ENCODE assay signal across 8 mouse cellular contexts in the genomic region with DNA sequence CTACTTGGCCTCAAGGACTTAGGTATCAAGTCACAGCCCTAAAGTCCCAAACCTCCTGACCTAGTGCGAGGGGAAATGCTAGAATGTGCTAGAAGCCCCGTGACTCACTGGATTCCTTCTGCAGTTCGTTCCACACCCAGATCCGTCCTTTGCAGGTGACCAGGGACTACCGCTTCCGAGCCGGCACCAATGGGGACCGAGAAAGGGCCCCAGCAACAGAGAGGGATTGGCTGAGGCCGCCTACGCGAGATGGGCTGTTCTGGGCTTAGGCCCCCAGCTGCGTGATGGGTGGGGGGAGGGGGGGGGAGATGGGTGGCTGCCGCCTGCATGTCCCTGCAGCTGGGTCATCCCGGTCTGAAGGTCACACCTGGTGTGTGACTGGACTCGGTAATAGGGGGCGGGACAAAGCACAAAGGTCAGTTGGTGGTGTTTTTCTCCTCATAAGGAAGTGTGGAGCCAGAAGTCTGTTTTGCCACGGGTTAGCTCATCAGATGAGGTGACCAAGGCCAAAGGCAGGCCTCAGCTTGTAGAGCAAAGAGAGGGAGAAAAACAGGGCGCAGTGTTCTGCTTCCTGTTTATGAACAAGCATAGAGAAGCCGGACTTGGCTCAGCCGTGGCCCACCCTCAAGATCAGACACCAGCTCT. TPM values are rescaled to one million over a fixed set of nuclear protein-coding genes. Genes with fewer than 3 reads are reported as not detected.
DNase-seq lines count a peak whose midpoint lies in the region; ATAC-seq and TF ChIP-seq lines count a peak whose summit lies in the region.

No protein-coding gene starts in this region.

- peak; percentile 96 for DNase-seq in ES-E14 (ENCODE audit: low read depth, low spot score)
- peak; percentile 95 to 96 for DNase-seq in cerebellum, adult 18-20 months
- DNase-seq in heart, postnatal 36 days, result peak; percentile 96 to 99
- peak; percentile 93 to 96 for DNase-seq in layer of hippocampus, adult 2 months (ENCODE audit: low spot score in 2 of 2)
- DNase-seq in lung, embryonic 14.5 days, result peak; percentile 97
- DNase-seq in thymus, adult 2 months, result peak; percentile 98

- H3K4me1 ChIP-seq in ES-E14 (ENCODE audit: control insufficient read depth in 2 of 2, insufficient read depth in 2 of 2, low read length in 2 of 2, poor library complexity in 1 of 2), result peaks cover 3 to 7% of the 10 kb centered on the region in 2 experiments; a peak in 2 of 4 replicates
- H3K4me1 ChIP-seq in forebrain, embryonic 16.5 days (replicated peaks; ENCODE audit: control insufficient read depth, insufficient read depth, low read length), result peaks cover 35% of the 10 kb centered on the region
- peaks cover 16% of the 10 kb centered on the region for H3K4me1 ChIP-seq in lung, embryonic 14.5 days (ENCODE audit: insufficient read depth)
- H3K4me1 ChIP-seq in olfactory bulb, adult 2 months (ENCODE audit: control insufficient read depth, insufficient read depth, low read length), result peaks cover 28% of the 10 kb centered on the region
- H3K4me1 ChIP-seq in thymus, adult 2 months (replicated peaks; ENCODE audit: control insufficient read depth, insufficient read depth, low read length), result peaks cover 25% of the 10 kb centered on the region

- no peaks in the 10 kb centered on the region for H3K9me3 ChIP-seq in ES-E14 (ENCODE audit: control insufficient read depth, insufficient read depth, low read depth, low read length)
- H3K9me3 ChIP-seq in forebrain, embryonic 16.5 days (ENCODE audit: control insufficient read depth, low read length), result no peaks in the 10 kb centered on the region
- H3K9me3 ChIP-seq in lung, embryonic 14.5 days (ENCODE audit: low read depth, low read length), result no peaks in the 10 kb centered on the region

- H3K4me2 ChIP-seq in forebrain, embryonic 16.5 days (ENCODE audit: low read length), result peak overlapping the region; percentile 67
- peak overlapping the region; percentile 78 for H3K4me2 ChIP-seq in lung, embryonic 14.5 days

- in situ Hi-C loops in ES-E14 (cut with MboI; ENCODE audit: low sequenced_read_pairs in 2 of 2, unreplicated experiment in 2 of 2), result no loop called here

- no peak for TF ChIP-seq CTCF in layer of hippocampus, adult 2 months (conservative IDR thresholded peaks at IDR 0.05)
- no peak for TF ChIP-seq CTCF in lung, embryonic 14.5 days (IDR thresholded peaks at IDR 0.05; ENCODE audit: low read depth)
- no peak for TF ChIP-seq CTCF in olfactory bulb, adult 2 months (IDR thresholded peaks at IDR 0.05; ENCODE audit: insufficient read depth, low read depth, low read length)
- no peak for TF ChIP-seq CTCF in thymus, adult 2 months (IDR thresholded peaks at IDR 0.05; ENCODE audit: borderline replicate concordance, control insufficient read depth, extremely low read depth, insufficient read depth, low read length, poor library complexity)

- H3K9ac ChIP-seq in ES-E14 (ENCODE audit: insufficient read depth, low read depth, low read length, poor library complexity, severe bottlenecking), result peak overlapping the region; percentile 75
- H3K9ac ChIP-seq in forebrain, embryonic 16.5 days (replicated peaks; ENCODE audit: low read depth, low read length), result peak overlapping the region; percentile 59
- peak overlapping the region; percentile 60 for H3K9ac ChIP-seq in lung, embryonic 14.5 days

- no peaks in the 10 kb centered on the region for H3K27me3 ChIP-seq in forebrain, embryonic 16.5 days (replicated peaks; ENCODE audit: control insufficient read depth, insufficient read depth, low read length)
- H3K27me3 ChIP-seq in lung, embryonic 14.5 days (ENCODE audit: insufficient read depth, low read length), result no peaks in the 10 kb centered on the region
- H3K27me3 ChIP-seq in thymus, adult 2 months (ENCODE audit: control insufficient read depth, insufficient read depth, low read length), result no peaks in the 10 kb centered on the region

- peak overlapping the region; percentile 98 for H3K27ac ChIP-seq in ES-E14 (ENCODE audit: insufficient read depth, low read depth, low read length, poor library complexity, severe bottlenecking)
- H3K27ac ChIP-seq in forebrain, embryonic 16.5 days (ENCODE audit: low read length), result peak overlapping the region; percentile 99
- peak overlapping the region; percentile 100 for H3K27ac ChIP-seq in layer of hippocampus, adult 2 months
- peak overlapping the region; percentile 100 for H3K27ac ChIP-seq in lung, embryonic 14.5 days (ENCODE audit: low read depth)
- peak overlapping the region; percentile 100 for H3K27ac ChIP-seq in olfactory bulb, adult 2 months (ENCODE audit: insufficient read depth, low read depth, low read length)
- H3K27ac ChIP-seq in thymus, adult 2 months (ENCODE audit: control insufficient read depth, insufficient read depth, low read length), result peak overlapping the region; percentile 95

- intact Hi-C loops in heart, postnatal 36 days (cut with DNase I), result no loop called here

- 0% methylated on average over 20 of the region's 20 CpGs for WGBS in forebrain, embryonic 16.5 days
- under 1% methylated on average over 20 of the region's 20 CpGs for WGBS in lung, embryonic 14.5 days
- under 1% methylated on average over 20 of the region's 20 CpGs for WGBS in olfactory bulb, adult 2 months
- under 1% methylated on average over 20 of the region's 20 CpGs for WGBS in thymus, adult 2 months

- H3K4me3 ChIP-seq in ES-E14 (ENCODE audit: insufficient read depth in 1 of 2, low read depth in 1 of 2, low read length in 2 of 2, poor library complexity in 1 of 2, severe bottlenecking in 1 of 2), result peak overlapping the region; percentile 31 to 44; a peak in 3 of 4 replicates
- H3K4me3 ChIP-seq in forebrain, embryonic 16.5 days (replicated peaks; ENCODE audit: low read length), result peak overlapping the region; percentile 41
- H3K4me3 ChIP-seq in layer of hippocampus, adult 2 months, result peak overlapping the region; percentile 51
- peak overlapping the region; percentile 38 for H3K4me3 ChIP-seq in lung, embryonic 14.5 days (ENCODE audit: low read depth, low read length)
- H3K4me3 ChIP-seq in olfactory bulb, adult 2 months (ENCODE audit: insufficient read depth, low read depth, low read length), result peak overlapping the region; percentile 38
- peak overlapping the region; percentile 65 for H3K4me3 ChIP-seq in thymus, adult 2 months (ENCODE audit: control insufficient read depth, insufficient read depth, low read length)

- no peak for TF ChIP-seq POLR2A in olfactory bulb, adult 2 months (IDR thresholded peaks at IDR 0.05; ENCODE audit: insufficient read depth, low read depth, low read length)
- TF ChIP-seq POLR2A in thymus, adult 2 months (IDR thresholded peaks at IDR 0.05; ENCODE audit: control insufficient read depth, extremely low read depth, insufficient read depth, low read length, poor library complexity), result peak; percentile 42; the same call in 1 of the 2 replicates

- peaks cover 10% of the 10 kb centered on the region for H3K36me3 ChIP-seq in ES-E14 (ENCODE audit: control insufficient read depth, insufficient read depth, low read length, poor library complexity, severe bottlenecking)
- no peaks in the 10 kb centered on the region for H3K36me3 ChIP-seq in forebrain, embryonic 16.5 days (ENCODE audit: control insufficient read depth, insufficient read depth)
- peaks cover 6% of the 10 kb centered on the region; the same call in 1 of the 2 replicates for H3K36me3 ChIP-seq in lung, embryonic 14.5 days (ENCODE audit: insufficient read depth)
- H3K36me3 ChIP-seq in thymus, adult 2 months (ENCODE audit: control insufficient read depth, insufficient read depth, low read length), result no peaks in the 10 kb centered on the region

- ATAC-seq in forebrain, embryonic 16.5 days, result peak; percentile 91
- ATAC-seq in lung, embryonic 14.5 days (ENCODE audit: insufficient read depth), result peak; percentile 93

RNA-seq across cellular contexts. Expression of a gene that starts 3.1 kb away (rescaled TPM):
- 1,120 and 1,195 TPM in 2 replicates for total RNA-seq in ES-E14 (2012; rRNA removed)
- 1,295 and 1,372 TPM in 2 replicates for polyA plus RNA-seq in forebrain, embryonic 16.5 days (2015; fragmentation: Nextera tagmentation; extraction: Ambion mirVana)
- total RNA-seq in heart, postnatal 36 days (2021), result 1,000 to 10,000 TPM in 1 of 2 experiments, 100 to 1,000 TPM in 1; 856 to 1,567 TPM
- total RNA-seq in layer of hippocampus, adult 2 months (2021), result 100 to 1,000 TPM; 713 to 818 TPM
- polyA plus RNA-seq in lung, embryonic 14.5 days (2014; fragmentation: Nextera tagmentation; extraction: Ambion mirVana), result 1,057 and 1,103 TPM in 2 replicates
- polyA plus RNA-seq in olfactory bulb, adult 2 months (2012; ENCODE audit: insufficient read depth, insufficient read length, low replicate concordance, missing spikeins), result 238 and 763 TPM in 2 replicates
- polyA plus RNA-seq in thymus, adult 2 months (2012; rRNA removed), result 585 and 598 TPM in 2 replicates

RNA-seq across cellular contexts. Expression of a gene that starts 4.0 kb away (rescaled TPM):
- 0.98 and 1.6 TPM in 2 replicates for total RNA-seq in ES-E14 (2012; rRNA removed)
- 0.39 and 0.46 TPM in 2 replicates for polyA plus RNA-seq in forebrain, embryonic 16.5 days (2015; fragmentation: Nextera tagmentation; extraction: Ambion mirVana)
- not detected for total RNA-seq in heart, postnatal 36 days (2021)
- total RNA-seq in layer of hippocampus, adult 2 months (2021), result not detected
- 0.45 and 0.46 TPM in 2 replicates for polyA plus RNA-seq in lung, embryonic 14.5 days (2014; fragmentation: Nextera tagmentation; extraction: Ambion mirVana)
- polyA plus RNA-seq in olfactory bulb, adult 2 months (2012; ENCODE audit: insufficient read depth, insufficient read length, low replicate concordance, missing spikeins), result not detected in 2 replicates
- 0.18 TPM in 1 of 2 replicates, not detected in the other for polyA plus RNA-seq in thymus, adult 2 months (2012; rRNA removed)

RNA-seq across cellular contexts. Expression of a gene that starts 40.8 kb away (rescaled TPM):
- 24.7 and 26.3 TPM in 2 replicates for total RNA-seq in ES-E14 (2012; rRNA removed)
- 10.5 and 13.5 TPM in 2 replicates for polyA plus RNA-seq in forebrain, embryonic 16.5 days (2015; fragmentation: Nextera tagmentation; extraction: Ambion mirVana)
- total RNA-seq in heart, postnatal 36 days (2021), result 10 to 100 TPM; 11.4 to 11.7 TPM
- 10 to 100 TPM; 15.2 to 15.6 TPM for total RNA-seq in layer of hippocampus, adult 2 months (2021)
- 11.9 and 13.3 TPM in 2 replicates for polyA plus RNA-seq in lung, embryonic 14.5 days (2014; fragmentation: Nextera tagmentation; extraction: Ambion mirVana)
- polyA plus RNA-seq in olfactory bulb, adult 2 months (2012; ENCODE audit: insufficient read depth, insufficient read length, low replicate concordance, missing spikeins), result not detected in 2 replicates
- polyA plus RNA-seq in thymus, adult 2 months (2012; rRNA removed), result 31.7 and 32.4 TPM in 2 replicates

RNA-seq across cellular contexts. Expression of a gene that starts 48.3 kb away (rescaled TPM):
- total RNA-seq in ES-E14 (2012; rRNA removed), result 52.7 and 80.5 TPM in 2 replicates
- polyA plus RNA-seq in forebrain, embryonic 16.5 days (2015; fragmentation: Nextera tagmentation; extraction: Ambion mirVana), result 37.8 and 38.3 TPM in 2 replicates
- 10 to 100 TPM; 45.4 to 54.6 TPM for total RNA-seq in heart, postnatal 36 days (2021)
- total RNA-seq in layer of hippocampus, adult 2 months (2021), result 100 to 1,000 TPM in 1 of 2 experiments, 10 to 100 TPM in 1; 93.2 to 107 TPM
- 37.6 and 37.9 TPM in 2 replicates for polyA plus RNA-seq in lung, embryonic 14.5 days (2014; fragmentation: Nextera tagmentation; extraction: Ambion mirVana)
- 46.8 TPM in 1 of 2 replicates, not detected in the other for polyA plus RNA-seq in olfactory bulb, adult 2 months (2012; ENCODE audit: insufficient read depth, insufficient read length, low replicate concordance, missing spikeins)
- polyA plus RNA-seq in thymus, adult 2 months (2012; rRNA removed), result 22.7 and 26.4 TPM in 2 replicates

RNA-seq across cellular contexts. Expression of a gene that starts 52.2 kb away (rescaled TPM):
- 28.8 and 36.8 TPM in 2 replicates for total RNA-seq in ES-E14 (2012; rRNA removed)
- 33.4 and 38.3 TPM in 2 replicates for polyA plus RNA-seq in forebrain, embryonic 16.5 days (2015; fragmentation: Nextera tagmentation; extraction: Ambion mirVana)
- 10 to 100 TPM; 35.4 to 44.4 TPM for total RNA-seq in heart, postnatal 36 days (2021)
- 10 to 100 TPM; 34.5 to 35.1 TPM for total RNA-seq in layer of hippocampus, adult 2 months (2021)
- polyA plus RNA-seq in lung, embryonic 14.5 days (2014; fragmentation: Nextera tagmentation; extraction: Ambion mirVana), result 51.4 and 58.0 TPM in 2 replicates
- not detected in 2 replicates for polyA plus RNA-seq in olfactory bulb, adult 2 months (2012; ENCODE audit: insufficient read depth, insufficient read length, low replicate concordance, missing spikeins)
- polyA plus RNA-seq in thymus, adult 2 months (2012; rRNA removed), result 75.3 and 80.7 TPM in 2 replicates

Comparison
In these comparisons a context has a peak if more than half of its experiments do, and no peak if none do; other contexts are left out.
1. Peak in every context shown above with its lines: DNase-seq, ATAC-seq, H3K4me3 ChIP-seq and H3K27ac ChIP-seq.
2. RNA of a gene that starts 40.8 kb away (polyA plus RNA-seq): 31.7 to 32.4 TPM in thymus, adult 2 months, 10.5 to 13.5 TPM in forebrain, embryonic 16.5 days and 11.9 to 13.3 TPM in lung, embryonic 14.5 days; not detected in olfactory bulb, adult 2 months; every median in the first group is over 10 times any median in the second.